Mouse (Mus musculus) neutrophil, adult 65 days (primary cell): ENCODE data around the gene H2afy2. TPM values are rescaled to one million over a fixed set of nuclear protein-coding genes. Genes with fewer than 3 reads are reported as not detected.

ENCODE experiments used
- total RNA-seq: library from RNA; stranded (reverse); gene quantifications from 2 replicates; pipeline ENCODE4 v1.2.4, GENCODE M21; 2023

The H2afy2 gene
- total RNA-seq: 0.98 and 1.4 TPM in 2 replicates

GRCm38 (mm10) chr10:61783621-61784251 is at the start of gene H2afy2:
TSS of gene H2afy2 (minus strand) at chr10:61784147.

DNA sequence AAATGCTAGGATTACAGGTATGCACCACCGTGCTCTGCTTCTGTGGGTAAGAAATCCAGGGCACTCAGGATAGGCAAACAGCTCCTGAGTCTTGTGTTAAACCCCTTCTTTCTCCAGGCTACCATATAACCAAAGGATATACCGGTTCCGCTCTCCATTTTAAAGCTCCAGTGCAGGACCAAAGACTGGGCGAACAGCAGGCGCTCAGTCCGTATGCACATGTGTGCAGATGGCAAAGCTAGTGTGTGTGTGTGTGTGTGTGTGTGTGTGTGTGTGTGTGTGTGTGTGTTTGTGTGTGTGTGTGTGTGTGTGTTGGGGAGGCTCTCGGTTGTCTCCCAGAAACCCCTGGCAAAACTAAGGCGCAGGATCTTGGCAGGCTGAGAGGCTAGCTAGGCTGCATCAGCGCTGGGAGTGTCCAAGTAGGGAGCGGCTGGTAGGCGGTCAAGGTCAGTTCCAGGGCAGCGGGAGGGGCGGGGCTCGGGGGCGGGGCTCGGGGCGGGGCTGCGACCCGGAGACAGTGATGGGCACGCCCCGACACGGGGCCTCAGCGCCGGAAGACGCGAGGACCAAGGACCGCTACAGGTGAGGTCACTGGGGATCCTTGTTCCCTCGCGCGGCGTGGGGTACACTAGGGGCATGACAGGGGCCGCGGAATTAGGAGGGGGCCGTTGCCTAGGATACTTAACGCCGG is 69.0 kb downstream of the H2afy2 start, which contains the start of gene Aifm2:
Gene Aifm2, plus strand, starts transcription at position 493 of the 691 bp plus-strand sequence.

GRCm38 (mm10) chr10:61694870-61695670 is 88.9 kb downstream of the H2afy2 start, which contains the start of gene Tysnd1:
TSS of gene Tysnd1 (plus strand) at chr10:61695514.

Other genes with a start within 250 kb of the H2afy2 start
- gene Npffr1, start 188.7 kb downstream of the H2afy2 start, total RNA-seq: not detected in 2 replicates
- gene Ppa1, start 135.6 kb downstream of the H2afy2 start, total RNA-seq: 9.7 and 12.0 TPM in 2 replicates
- 153 and 167 TPM in 2 replicates for gene Sar1a, start 103.8 kb downstream of the H2afy2 start, total RNA-seq
- gene Tysnd1, start 88.6 kb downstream of the H2afy2 start, total RNA-seq: 11.8 and 15.6 TPM in 2 replicates
- gene Aifm2, start 68.9 kb downstream of the H2afy2 start, total RNA-seq: 12.9 and 19.9 TPM in 2 replicates
- gene Col13a1, start 195.0 kb upstream of the H2afy2 start, total RNA-seq: 0.23 TPM in 1 of 2 replicates, not detected in the other